Mouse (Mus musculus) CD8-positive naive resting alpha-beta T cell, adult 2 months (primary cell): ENCODE measurements around the gene Ehd3.

Experiments used
- DNase-seq, 2 experiments: peaks; one replicate each; pipeline ENCODE4 v3.0.0; 2022; ENCODE audit warnings: low read depth in 2 of 2, low spot score in 2 of 2

Ehd3 gene

GRCm38 (mm10) chr17:73803521-73804184 lies at the start of gene Ehd3:
TSS of gene Ehd3 (plus strand) at chr17:73804134.
- DNase-seq: no peak

GRCm38 (mm10) chr17:73770964-73771363 lies 33.0 kb upstream of the Ehd3 start:
- no peak for DNase-seq

DNA sequence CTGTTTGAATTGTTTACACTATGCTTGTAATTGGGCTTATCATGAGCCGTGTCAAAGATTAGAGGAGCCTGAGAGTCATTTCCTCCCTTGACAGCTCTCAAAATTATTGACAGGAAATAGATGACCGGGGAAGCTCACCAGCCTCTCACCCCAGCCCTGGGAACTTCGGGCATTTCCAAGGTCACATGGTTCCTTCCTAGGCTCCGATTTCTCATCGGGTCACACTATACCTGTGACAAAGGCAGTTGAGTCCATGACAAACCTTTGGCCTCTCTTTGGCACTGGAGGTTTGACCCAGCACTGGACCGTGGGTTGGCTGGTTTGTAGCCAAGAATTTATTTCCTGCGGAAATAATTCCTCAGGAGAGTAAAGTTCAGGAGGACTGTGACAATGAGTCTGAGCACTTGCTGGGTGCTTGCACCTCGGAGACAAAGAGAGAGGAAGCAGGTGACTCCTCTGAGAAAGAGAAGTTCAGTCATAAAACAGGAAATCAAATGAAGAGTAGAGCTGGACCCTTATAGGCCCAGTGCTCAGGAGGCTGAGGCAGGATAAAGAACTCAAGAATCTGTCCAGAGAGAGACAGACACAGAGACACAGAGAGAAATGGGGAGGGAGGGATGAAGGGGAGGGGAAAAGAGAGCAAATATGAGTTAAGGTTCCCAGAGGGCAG lies 17.2 kb upstream of the Ehd3 start:
- no peak for DNase-seq

DNA sequence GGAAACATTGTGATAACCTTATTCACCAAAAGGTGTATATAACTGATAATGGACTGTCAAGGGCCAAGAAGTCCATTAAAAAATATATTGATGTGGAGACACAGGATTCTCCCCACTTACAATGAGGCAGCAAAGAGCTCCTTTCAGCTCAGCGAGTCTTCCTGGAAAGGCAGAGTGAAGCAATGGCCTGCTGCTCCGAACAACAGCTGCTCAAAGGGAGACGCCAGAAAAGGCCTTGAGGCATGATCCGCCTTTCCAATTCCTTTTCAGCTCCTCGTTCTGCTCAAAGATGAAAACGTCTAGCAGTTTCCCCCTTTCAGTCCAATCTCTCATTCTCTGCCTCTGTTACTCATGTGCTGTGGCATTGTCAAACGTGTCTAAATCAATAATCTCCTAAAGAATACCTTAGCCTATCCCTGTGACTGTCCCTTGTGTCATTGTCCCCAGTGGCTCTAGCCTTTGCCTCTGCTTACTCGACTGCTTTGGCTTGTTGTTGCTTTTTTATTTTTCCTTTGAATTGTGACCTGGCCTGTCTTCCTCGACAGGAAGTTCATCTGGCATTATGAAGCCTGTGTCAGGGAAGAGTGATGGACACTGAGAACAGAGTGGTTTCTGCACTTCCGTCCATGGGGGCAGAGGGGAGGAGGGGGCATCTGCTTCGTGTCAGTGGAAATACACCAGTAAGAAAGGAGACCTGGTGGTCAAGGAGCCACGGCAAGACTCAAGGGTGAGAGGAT lies 13.5 kb upstream of the Ehd3 start:
- DNase-seq: no peak

DNA sequence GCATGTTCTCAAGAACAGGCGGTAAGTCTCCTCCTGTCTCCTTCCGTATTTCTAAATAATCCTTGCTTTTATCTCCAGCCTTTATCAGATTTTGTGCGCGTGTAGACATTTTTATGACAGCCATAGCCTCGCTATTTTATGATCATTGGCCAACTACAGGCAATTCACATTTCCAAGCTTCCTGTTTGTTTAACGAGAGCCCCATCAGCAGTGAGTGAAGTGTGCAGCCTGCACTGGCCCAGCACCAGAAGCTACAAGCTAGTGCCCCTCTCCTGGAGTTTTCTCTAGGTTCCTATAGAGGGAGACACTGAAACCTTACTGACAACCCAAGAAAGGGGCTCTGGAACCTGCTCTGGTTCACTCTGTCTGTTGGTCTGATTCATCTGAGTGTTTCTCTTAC lies 7.1 kb upstream of the Ehd3 start:
- DNase-seq: no peak

DNA sequence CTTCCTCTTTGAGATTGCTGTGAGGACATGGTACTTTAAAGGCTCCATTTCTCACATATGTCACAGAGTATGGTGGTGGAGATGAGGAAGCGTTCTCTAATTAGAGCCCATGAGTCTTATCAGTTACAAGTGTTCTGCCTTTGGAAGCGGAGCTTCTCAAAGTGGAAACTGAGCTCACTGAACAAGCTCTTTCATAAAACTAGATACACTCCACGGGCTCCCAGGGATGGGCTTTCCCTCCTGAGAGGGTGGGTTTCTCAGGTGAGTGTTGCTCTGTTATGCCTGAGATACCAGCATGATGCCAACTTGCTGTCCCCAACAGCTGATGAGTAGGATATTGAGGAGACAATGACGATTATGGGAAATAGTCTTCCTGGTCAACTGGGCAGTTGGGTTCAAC lies 6.2 kb upstream of the Ehd3 start:
- DNase-seq: no peak

DNA sequence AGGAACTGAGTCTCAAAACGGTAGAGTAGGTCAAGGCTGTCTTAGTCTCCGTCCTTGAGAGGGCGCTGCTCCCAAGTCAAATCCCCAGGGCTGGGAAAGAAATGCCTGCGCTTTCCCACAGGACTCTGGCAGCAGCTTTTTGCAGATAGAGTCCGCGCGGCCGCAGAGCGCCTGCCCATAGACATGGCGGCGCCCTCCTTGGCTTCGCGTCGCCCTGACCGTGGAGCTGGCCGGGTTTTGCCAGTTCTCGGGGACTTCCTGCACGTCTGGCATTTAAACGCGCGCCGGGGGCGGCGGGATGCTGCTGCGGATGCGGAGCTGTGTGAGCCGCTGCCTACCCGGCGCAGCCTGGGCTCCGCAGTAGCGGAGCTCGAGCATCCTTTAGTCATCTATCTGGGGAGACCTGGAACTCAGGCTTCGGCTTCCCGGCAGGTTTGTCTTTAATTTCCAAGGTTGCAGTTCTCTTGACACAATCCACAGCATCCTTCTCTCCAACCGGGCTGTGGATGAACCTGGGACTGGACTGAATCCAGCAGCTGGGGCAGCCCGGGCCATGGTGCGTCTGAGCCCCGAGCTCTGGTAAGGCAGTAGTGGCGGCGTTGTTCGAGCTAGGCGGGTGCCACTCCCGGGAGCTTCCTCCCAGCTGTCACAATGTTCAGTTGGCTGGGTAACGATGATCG lies 798 bp downstream of the Ehd3 start:
- peak; percentile 88 for DNase-seq

GRCm38 (mm10) chr17:73806331-73806730 lies 2.4 kb downstream of the Ehd3 start:
- no peak for DNase-seq

DNA sequence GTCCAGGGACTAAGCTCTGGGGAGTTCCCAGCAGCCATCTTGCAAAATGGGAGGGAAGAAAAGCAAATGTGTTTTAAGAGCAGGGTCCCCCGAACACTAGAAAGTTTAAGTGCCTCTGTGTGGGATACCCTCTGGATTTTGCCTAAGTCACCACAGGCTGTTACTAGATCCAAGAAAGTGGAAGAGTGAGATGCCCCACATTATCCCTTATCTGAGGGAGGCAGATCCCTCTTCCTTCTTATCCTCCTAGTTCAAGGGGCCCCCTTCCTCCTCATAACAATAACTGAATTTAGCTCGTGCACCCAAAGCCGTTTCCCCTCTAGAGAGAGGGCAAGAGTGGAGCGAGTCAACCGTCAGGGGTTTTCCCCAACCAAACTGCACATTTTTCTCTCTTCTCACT lies 3.3 kb downstream of the Ehd3 start:
- no peak for DNase-seq

DNA sequence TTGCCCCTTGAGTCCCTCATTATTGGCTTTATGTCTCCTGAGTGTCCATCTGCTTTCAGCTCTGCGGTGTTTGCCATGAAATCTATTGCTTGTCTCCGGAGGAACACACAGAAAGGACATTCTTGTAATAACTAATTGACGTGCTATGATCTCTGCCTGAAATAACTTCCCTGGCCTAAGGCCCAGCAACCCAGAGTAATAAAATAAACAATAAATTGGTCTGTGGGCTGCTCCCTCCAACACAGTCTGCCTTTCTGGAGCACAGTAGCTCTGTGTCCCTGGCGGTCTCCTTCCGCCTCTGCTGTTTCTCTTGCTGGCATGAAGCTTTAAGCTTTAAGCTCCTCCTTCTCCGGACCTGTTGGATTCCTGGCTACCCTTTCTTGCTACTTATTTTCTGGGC lies 4.5 kb downstream of the Ehd3 start:
- no peak for DNase-seq

DNA sequence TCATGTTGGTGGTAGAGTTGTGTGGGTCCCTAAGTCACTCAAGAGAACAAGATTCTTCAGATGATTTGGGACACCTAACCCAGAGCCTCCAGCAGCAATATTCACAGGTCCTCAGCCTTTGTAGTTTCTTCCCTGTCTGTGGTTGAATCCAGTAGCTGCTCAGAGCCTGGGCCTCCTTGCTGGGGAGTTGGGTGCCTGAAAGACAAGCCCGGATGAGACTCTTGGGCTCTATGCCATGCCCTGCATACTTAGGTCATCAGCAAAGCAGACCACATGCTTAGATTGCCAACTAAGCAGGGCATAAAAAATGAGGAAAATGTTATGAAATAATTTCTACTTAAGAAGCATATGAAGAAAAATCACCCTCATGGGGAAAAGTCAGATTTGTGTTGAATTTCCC lies 6.9 kb downstream of the Ehd3 start:
- DNase-seq: no peak

DNA sequence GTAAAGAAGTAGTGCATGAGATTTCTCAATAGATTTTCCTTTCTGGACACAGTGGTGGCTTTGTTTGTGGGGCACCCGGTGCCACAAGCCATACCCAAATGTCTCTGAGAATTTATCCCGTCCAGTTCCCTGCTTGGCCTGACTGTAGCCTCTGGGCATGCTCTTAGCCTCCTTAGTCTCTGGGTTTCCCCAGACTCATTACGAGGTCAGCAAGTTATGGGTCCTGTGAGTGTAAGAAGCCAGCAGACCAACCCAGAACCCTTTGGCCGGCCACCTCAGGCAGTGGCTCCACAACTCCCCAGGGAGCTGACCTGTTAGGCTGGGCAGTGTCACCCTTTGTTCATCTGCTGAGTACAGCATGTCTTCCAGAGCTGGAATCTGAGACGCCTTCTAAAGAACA lies 7.6 kb downstream of the Ehd3 start:
- no peak for DNase-seq

- DNase-seq: peak; percentile 69 to 77
These were observed 9.2 kb downstream of the Ehd3 start for GRCm38 (mm10) chr17:73813031-73813660.

- DNase-seq: peak; percentile 69 to 75
These were observed 10.7 kb downstream of the Ehd3 start for GRCm38 (mm10) chr17:73814500-73815190.

GRCm38 (mm10) chr17:73817697-73818380 lies 13.9 kb downstream of the Ehd3 start:
- DNase-seq: no peak

GRCm38 (mm10) chr17:73818936-73819335 lies 15.0 kb downstream of the Ehd3 start:
- no peak for DNase-seq

GRCm38 (mm10) chr17:73820726-73821125 lies 16.8 kb downstream of the Ehd3 start:
- DNase-seq: no peak

DNA sequence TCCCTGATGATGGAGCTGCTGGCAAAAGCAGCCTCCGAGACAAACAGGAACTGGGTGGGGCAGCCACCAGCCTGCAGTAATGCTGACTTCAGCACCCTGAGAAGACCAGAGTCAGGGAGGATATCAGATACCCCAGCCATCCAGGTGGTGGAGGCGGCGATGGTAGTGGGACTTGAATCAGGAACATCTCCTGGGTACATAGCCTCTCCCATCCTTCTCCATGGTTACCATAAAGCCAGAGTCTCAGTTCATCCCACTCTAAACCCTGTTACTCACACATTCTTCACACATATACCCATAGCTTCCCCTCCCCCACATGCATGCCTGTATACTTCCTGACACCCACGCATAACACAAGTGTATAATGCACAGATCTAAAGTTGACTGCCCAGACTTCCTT lies 18.3 kb downstream of the Ehd3 start:
- peak; percentile 55 to 67 for DNase-seq

DNA sequence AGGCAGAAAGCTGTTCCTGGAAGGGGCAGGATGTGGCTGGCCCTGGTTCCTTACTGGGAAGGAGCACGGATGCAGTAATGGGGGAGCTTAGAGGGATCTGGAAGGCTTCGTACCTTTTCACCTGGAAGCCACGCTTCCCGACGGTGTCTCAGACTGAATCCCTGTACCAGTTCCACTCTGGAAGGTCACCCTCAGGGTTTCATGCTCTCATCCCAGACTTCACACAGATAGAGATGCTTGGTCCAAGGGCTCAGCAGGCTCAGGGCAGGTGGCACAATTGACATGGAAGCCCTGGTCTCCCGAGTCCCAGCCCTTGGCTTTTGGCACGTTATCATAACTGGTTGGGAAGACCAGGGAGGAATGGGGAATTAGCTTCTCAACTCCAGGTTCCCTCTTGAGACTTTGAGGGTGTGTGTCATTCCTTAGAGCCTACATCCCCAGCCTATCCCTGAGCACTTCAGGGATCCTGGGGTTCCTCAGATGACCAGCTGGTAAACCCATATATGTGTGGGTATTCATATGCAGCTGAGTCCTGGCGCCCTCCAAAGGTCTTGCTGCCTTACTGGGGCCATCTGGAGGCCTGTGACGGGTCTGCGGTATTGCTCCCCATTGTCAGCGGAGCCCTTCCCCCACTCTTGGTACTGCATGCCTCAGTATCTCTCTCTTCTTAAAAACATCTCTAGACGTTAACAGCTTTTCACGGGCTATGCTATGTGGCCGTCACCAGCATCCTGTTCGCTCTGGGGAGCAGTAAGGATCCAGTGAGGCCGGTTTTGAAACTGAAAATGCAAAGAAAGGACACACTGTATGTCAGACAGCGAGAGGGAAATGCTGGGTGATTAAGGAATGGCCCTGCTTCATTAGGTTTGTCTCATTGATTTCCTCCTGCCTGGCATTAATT lies 19.4 kb downstream of the Ehd3 start:
- no peak for DNase-seq
